Mouse (Mus musculus): ENCODE measurements around the gene Ccnd3. TPM values are rescaled to one million over a fixed set of nuclear protein-coding genes. Genes with fewer than 3 reads are reported as not detected.
A peak's percentile ranks its signal among the peaks of the same experiment; 100 is the strongest.
"Not testable (repeated sequence)": the region's sequence is repeated elsewhere in the genome, so short reads cannot be mapped to it uniquely, and the experiment has no call there.

Ccnd3 gene
- polyA plus RNA-seq, 1 experiment, result 164 TPM

GRCm38 (mm10) chr17:47595248-47596161 is 90.7 kb downstream of the Ccnd3 start:
- no peak for DNase-seq (ENCODE audit: low read depth)

GRCm38 (mm10) chr17:47596162-47596838 is 91.4 kb downstream of the Ccnd3 start:
- DNase-seq (ENCODE audit: low read depth), result no peak

- DNase-seq (ENCODE audit: low read depth), result no peak
Measured at GRCm38 (mm10) chr17:47596839-47597164, 92.0 kb downstream of the Ccnd3 start.

GRCm38 (mm10) chr17:47597261-47597660 is 92.4 kb downstream of the Ccnd3 start:
- DNase-seq (ENCODE audit: low read depth), result no peak

- no peak for DNase-seq (ENCODE audit: low read depth)
Measured at GRCm38 (mm10) chr17:47597838-47598579, 93.2 kb downstream of the Ccnd3 start.

- not testable (repeated sequence) for DNase-seq (ENCODE audit: low read depth)
Measured at GRCm38 (mm10) chr17:47598580-47599304, 93.9 kb downstream of the Ccnd3 start.

- no peak for DNase-seq (ENCODE audit: low read depth)
Measured at GRCm38 (mm10) chr17:47599511-47600297, 94.9 kb downstream of the Ccnd3 start.

GRCm38 (mm10) chr17:47600601-47601388 is 95.9 kb downstream of the Ccnd3 start:
- DNase-seq (ENCODE audit: low read depth), result no peak

GRCm38 (mm10) chr17:47601389-47601755 is 96.5 kb downstream of the Ccnd3 start:
- no peak for DNase-seq (ENCODE audit: low read depth)

- no peak for DNase-seq (ENCODE audit: low read depth)
Measured at GRCm38 (mm10) chr17:47602289-47602688, 97.4 kb downstream of the Ccnd3 start.

- no peak for DNase-seq (ENCODE audit: low read depth)
Measured at GRCm38 (mm10) chr17:47606220-47606619, 101.4 kb downstream of the Ccnd3 start.

GRCm38 (mm10) chr17:47609182-47609581 is 104.3 kb downstream of the Ccnd3 start:
- DNase-seq (ENCODE audit: low read depth), result no peak

GRCm38 (mm10) chr17:47610849-47611660 is 106.2 kb downstream of the Ccnd3 start, which contains the start of the genes Bysl, Med20 and Gm20517:
Bysl (minus strand) TSS chr17:47611492.
Med20 (plus strand) TSS chr17:47611582.
Gm20517 (plus strand) TSS chr17:47611589.
- DNase-seq (ENCODE audit: low read depth), result peak; percentile 57

GRCm38 (mm10) chr17:47611661-47611982 is 106.8 kb downstream of the Ccnd3 start:
- DNase-seq (ENCODE audit: low read depth), result no peak

- no peak for DNase-seq (ENCODE audit: low read depth)
Measured at GRCm38 (mm10) chr17:47614018-47614417, 109.2 kb downstream of the Ccnd3 start.

- DNase-seq (ENCODE audit: low read depth), result no peak
Measured at GRCm38 (mm10) chr17:47616119-47616518, 111.3 kb downstream of the Ccnd3 start.

- DNase-seq (ENCODE audit: low read depth), result no peak
Measured at GRCm38 (mm10) chr17:47616652-47617051, 111.8 kb downstream of the Ccnd3 start.

GRCm38 (mm10) chr17:47617605-47618307 is 112.9 kb downstream of the Ccnd3 start:
- no peak for DNase-seq (ENCODE audit: low read depth)
